Mouse (Mus musculus): ENCODE measurements at regions not wholly inside any gene's neighbourhood (a gene's known extent, or its start where the extent isn't known, plus 50 kb on each side); places are given as distances from the start of the nearest gene placed in this dataset.

DNA sequence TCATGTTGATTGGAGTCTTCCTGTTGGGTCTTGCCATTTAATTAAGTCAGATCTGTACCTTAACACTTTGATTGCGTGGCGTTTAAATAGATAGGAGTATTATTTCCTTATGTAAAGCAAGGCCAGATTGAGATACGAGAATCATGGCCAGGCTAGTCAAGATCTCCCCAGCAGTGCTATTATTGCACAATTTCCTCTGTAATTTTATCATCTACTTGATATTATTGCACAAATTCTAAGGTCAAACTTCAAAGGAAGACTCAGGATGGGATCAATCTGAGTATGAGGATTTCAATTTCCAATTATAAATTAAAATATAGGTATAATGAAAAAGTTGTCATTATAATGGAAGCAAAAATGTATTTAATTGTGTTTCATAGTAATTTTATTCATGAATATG is 221.9 kb downstream of the 9330182O14Rik start:
- Histone ChIP-seq H3K4me2 (no peak overlapping the region), H3K4me1 (no peaks in the 10 kb centered on the region), H3K4me3 (replicated peaks) (no peak overlapping the region), H3K27ac (no peak overlapping the region), H3K9me3 (no peaks in the 10 kb centered on the region), H3K27me3 (no peaks in the 10 kb centered on the region), H3K9ac (no peak overlapping the region), H3K36me3 (replicated peaks) (no peaks in the 10 kb centered on the region)
- no peak for ATAC-seq (ENCODE audit: low FRiP score)
- 87% methylated on average over 3 of the region's 3 CpGs for WGBS

DNA sequence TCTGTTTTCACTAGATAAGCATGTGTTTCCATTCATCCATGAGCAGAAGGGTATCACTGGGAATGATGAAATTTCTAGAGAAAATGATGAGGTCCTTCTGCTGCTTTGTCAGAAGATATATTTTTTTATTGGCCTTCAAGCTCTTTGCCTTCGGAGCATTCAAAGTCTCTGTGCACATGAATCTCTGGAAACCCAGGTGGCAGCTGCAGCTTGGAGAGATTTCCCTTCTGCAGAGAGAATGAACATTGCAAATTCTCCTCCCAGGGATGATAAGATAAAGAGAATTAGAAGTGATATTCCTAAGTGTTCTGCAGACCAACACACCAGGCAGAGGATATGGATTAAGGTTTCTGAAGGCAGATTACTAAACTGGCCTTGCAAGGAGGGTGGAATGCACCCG is 224.2 kb downstream of the 9330182O14Rik start:
- H3K4me3 ChIP-seq (replicated peaks), result no peak overlapping the region
- ATAC-seq (ENCODE audit: low FRiP score), result no peak
- H3K27ac ChIP-seq, result no peak overlapping the region

DNA sequence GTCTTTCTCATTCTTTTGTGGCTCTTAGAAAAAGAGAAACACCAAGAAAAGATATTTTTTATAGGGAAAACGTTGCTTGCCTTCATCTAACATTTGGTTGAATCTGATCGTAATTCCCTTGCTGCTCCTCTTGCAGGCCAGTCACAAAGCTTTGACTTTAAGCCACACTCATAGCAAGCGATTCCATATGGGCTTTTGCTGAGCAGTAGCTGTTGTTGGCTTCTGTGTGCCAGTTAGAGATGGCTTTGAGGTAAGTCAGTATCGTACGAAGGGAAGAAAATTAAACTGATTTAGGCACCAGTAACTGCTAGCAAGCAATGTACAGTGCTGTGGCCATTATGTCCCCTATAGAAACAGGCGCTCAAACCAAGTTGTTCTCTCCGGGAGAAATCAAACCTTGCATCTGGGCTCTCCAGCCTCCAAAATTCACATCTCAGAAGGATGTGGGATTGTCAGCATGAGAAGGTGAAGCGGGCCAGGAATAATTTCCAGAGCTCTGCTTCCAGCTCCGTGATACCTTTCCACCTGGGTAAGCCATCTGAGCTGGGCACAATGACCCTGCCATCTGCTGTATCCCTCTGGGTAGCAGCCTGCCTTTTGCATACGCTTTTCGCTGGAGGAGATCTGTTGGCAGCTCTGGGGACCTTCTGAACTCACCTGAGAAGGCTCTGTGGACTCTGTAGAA is 227.8 kb downstream of the 9330182O14Rik start:
- H3K9ac ChIP-seq, result no peak overlapping the region
- no peak overlapping the region for H3K4me2 ChIP-seq
- H3K27ac ChIP-seq, result no peak overlapping the region
- no peaks in the 10 kb centered on the region for H3K36me3 ChIP-seq (replicated peaks)
- 85% methylated on average over 11 of the region's 11 CpGs for WGBS
- H3K27me3 ChIP-seq, result no peaks in the 10 kb centered on the region
- ATAC-seq (ENCODE audit: low FRiP score), result no peak
- no peaks in the 10 kb centered on the region for H3K4me1 ChIP-seq
- H3K9me3 ChIP-seq, result no peaks in the 10 kb centered on the region
- H3K4me3 ChIP-seq (replicated peaks), result no peak overlapping the region

More for the DNA sequence above, 224.2 kb downstream of the 9330182O14Rik start:
- Histone ChIP-seq H3K4me1 (no peaks in the 10 kb centered on the region), H3K9me3 (no peaks in the 10 kb centered on the region), H3K9ac (no peak overlapping the region), H3K4me2 (no peak overlapping the region), H3K27me3 (no peaks in the 10 kb centered on the region), H3K36me3 (replicated peaks) (no peaks in the 10 kb centered on the region)
- 75% methylated on average over 2 of the region's 2 CpGs for WGBS

DNA sequence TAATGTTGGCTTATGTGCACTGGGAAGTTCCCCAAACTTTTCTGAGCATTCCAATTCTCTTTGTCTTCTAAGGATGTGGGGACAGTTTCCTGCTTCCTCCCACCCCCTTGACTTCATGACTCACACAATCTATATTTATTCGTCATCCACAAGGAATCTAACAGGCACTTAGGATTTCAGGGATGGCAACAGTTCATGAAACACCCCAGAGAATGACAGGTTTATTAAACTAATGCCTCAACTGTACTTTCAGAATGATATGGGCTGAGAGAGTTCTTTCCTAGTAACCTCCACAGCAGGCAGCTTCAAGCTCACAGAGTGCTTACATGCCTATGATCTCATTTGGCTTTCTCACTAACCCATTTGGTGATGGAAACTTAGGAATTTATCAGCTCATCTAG is 230.1 kb downstream of the 9330182O14Rik start:
- ATAC-seq (ENCODE audit: low FRiP score), result no peak

DNA sequence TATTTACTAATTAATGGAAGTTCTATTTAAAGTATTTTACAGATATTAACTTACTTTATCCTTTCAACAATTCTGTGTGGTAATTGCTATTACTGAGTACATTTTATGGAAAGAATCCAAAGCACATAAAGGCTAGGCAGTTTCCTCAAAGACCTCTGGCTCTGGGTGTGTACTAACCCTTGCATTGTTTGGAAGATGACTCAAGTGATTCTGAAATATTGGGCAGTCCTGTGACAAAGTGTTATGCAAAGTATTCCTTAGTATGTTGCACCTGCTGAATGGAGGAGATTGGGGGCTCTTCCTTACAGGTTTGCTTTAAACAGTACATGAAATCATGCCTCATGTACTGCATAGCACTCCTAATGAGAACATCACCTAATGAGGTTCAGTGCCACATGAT is 231.4 kb downstream of the 9330182O14Rik start:
- Histone ChIP-seq H3K27me3 (no peaks in the 10 kb centered on the region), H3K9me3 (no peaks in the 10 kb centered on the region), H3K9ac (no peak overlapping the region), H3K36me3 (replicated peaks) (no peaks in the 10 kb centered on the region), H3K4me3 (replicated peaks) (no peak overlapping the region), H3K4me2 (no peak overlapping the region), H3K4me1 (no peaks in the 10 kb centered on the region), H3K27ac (no peak overlapping the region)
- no peak for ATAC-seq (ENCODE audit: low FRiP score)

More for the DNA sequence above, 230.1 kb downstream of the 9330182O14Rik start:
- no peak overlapping the region for H3K27ac ChIP-seq
- 77% methylated on average over 1 of the region's 1 CpGs for WGBS
- H3K4me1 ChIP-seq, result no peaks in the 10 kb centered on the region
- H3K4me2 ChIP-seq, result no peak overlapping the region
- no peaks in the 10 kb centered on the region for H3K36me3 ChIP-seq (replicated peaks)
- no peaks in the 10 kb centered on the region for H3K27me3 ChIP-seq
- H3K4me3 ChIP-seq (replicated peaks), result no peak overlapping the region
- no peak overlapping the region for H3K9ac ChIP-seq
- H3K9me3 ChIP-seq, result no peaks in the 10 kb centered on the region

DNA sequence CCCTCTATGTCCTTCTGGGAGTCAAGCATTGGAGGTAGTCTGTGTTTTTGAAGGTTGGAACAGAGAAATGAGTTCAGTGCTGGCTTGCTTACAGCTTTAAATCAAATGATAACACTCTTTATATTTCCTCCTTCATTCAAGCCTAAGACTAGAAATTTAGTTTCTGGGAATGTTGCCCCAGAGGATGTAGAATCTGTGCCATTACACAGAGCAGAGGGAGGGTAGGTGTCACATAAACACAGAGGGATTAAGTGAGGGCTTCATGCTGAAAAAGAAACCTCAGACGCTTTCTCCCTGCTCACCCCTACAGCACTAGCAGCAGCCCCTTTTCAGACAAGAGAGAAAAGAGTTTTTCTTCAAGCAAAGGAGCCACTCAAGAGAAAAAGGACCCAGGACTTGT is 232.9 kb downstream of the 9330182O14Rik start:
- H3K36me3 ChIP-seq (replicated peaks), result no peaks in the 10 kb centered on the region
- no peaks in the 10 kb centered on the region for H3K27me3 ChIP-seq
- no peak for ATAC-seq (ENCODE audit: low FRiP score)
- H3K27ac ChIP-seq, result no peak overlapping the region
- WGBS, result 15% methylated on average over 1 of the region's 1 CpGs
- H3K4me2 ChIP-seq, result no peak overlapping the region
- no peaks in the 10 kb centered on the region for H3K9me3 ChIP-seq
- no peak overlapping the region for H3K9ac ChIP-seq
- no peak overlapping the region for H3K4me3 ChIP-seq (replicated peaks)
- H3K4me1 ChIP-seq, result no peaks in the 10 kb centered on the region; the same call in 1 of the 2 replicates

DNA sequence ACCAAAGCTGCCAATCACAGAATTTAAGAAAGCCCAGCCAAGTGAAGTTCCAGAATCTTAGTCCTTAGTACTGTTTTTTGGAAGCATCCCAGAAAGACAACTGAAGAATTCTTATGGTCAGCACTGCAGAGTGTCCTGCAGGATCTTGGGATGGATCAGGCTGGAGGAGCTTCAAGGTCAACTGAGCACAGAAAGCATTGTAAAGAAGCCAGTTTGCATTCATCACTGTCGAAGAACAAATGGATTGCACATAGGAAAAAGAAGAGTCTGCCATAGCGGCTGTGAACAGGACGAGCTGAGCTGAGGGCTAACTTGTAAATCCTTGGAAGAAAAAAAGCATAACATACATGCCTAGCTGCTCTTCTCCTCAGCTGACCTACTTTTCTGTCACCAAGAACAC is 234.6 kb downstream of the 9330182O14Rik start:
- H3K27ac ChIP-seq, result no peak overlapping the region
- H3K4me2 ChIP-seq, result no peak overlapping the region
- H3K4me1 ChIP-seq, result no peaks in the 10 kb centered on the region; the same call in 1 of the 2 replicates
- H3K4me3 ChIP-seq (replicated peaks), result no peak overlapping the region
- H3K9me3 ChIP-seq, result no peaks in the 10 kb centered on the region
- H3K9ac ChIP-seq, result no peak overlapping the region
- no peak for ATAC-seq (ENCODE audit: low FRiP score)
- 80% methylated on average over 3 of the region's 3 CpGs for WGBS
- H3K36me3 ChIP-seq (replicated peaks), result no peaks in the 10 kb centered on the region
- H3K27me3 ChIP-seq, result no peaks in the 10 kb centered on the region

DNA sequence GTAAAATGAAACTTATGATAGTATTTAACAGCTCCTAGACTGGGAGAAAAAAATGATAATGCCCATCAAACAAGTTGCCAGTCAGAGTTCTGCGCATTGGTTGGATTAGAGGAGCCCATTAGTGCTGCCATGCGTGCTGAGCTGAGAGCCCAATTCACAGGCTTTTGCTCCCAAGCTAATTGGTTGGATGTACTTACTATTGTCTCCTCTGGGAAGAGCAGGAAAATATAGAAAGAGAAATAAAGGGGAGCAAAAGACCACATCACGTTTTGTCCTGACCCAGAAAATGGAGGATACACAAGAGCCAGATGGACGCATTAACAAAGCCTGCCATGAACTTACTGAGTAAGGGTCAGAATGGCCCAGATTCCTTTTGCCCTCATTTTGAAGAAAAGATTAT is 237.3 kb downstream of the 9330182O14Rik start:
- 25% methylated on average over 4 of the region's 4 CpGs for WGBS
- H3K27ac ChIP-seq, result no peak overlapping the region

DNA sequence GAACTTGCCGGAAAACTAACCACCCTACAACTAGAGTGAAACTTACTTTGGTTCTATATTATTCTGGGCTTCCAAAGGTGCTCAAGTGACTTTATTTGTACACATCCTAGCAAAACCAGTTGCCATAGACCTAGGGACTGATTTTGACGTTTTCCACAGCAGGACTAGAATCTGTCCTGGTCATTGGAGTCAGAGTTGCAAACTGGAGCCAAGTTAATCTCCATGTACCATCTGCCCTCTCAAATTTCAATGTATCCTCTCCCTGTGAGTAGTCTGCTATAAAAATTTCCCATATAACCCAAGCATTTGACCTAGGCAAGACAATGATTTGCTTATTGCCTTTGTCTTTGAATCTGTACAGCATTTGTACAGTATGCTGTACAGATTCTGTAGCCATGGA is 252.4 kb downstream of the 9330182O14Rik start:
- 91% methylated on average over 2 of the region's 2 CpGs for WGBS
- H3K27me3 ChIP-seq, result no peaks in the 10 kb centered on the region
- H3K9me3 ChIP-seq, result no peaks in the 10 kb centered on the region
- H3K4me3 ChIP-seq (replicated peaks), result no peak overlapping the region
- no peak overlapping the region for H3K27ac ChIP-seq
- no peaks in the 10 kb centered on the region for H3K4me1 ChIP-seq
- no peaks in the 10 kb centered on the region for H3K36me3 ChIP-seq (replicated peaks)
- H3K4me2 ChIP-seq, result no peak overlapping the region
- ATAC-seq (ENCODE audit: low FRiP score), result no peak
- H3K9ac ChIP-seq, result no peak overlapping the region

More for the DNA sequence above, 237.3 kb downstream of the 9330182O14Rik start:
- Histone ChIP-seq H3K9ac (no peak overlapping the region), H3K9me3 (no peaks in the 10 kb centered on the region), H3K27me3 (no peaks in the 10 kb centered on the region), H3K36me3 (replicated peaks) (no peaks in the 10 kb centered on the region), H3K4me3 (replicated peaks) (no peak overlapping the region), H3K4me2 (no peak overlapping the region), H3K4me1 (no peaks in the 10 kb centered on the region; the same call in 1 of the 2 replicates)
- no peak for ATAC-seq (ENCODE audit: low FRiP score)

DNA sequence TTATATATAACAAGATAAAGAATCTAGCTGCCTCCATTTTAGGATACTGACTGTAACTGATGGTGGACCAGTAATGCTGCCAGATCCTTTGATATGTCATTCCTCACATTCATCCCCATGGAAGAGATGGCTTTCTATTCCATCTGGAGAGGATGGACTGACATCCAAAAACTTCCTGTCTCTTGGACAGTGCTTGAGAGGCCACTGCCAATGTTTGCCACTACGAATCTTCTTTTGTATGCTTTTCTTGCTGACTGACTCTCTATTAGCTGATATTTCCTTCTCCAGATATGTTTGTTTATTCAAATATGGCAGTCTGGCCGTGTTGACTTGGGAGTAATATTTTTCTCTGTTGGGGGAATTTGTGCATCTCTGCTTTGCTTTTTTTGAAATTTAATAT is 253.6 kb downstream of the 9330182O14Rik start:
- no peaks in the 10 kb centered on the region for H3K4me1 ChIP-seq
- H3K9ac ChIP-seq, result no peak overlapping the region
- no peaks in the 10 kb centered on the region for H3K36me3 ChIP-seq (replicated peaks)
- H3K4me3 ChIP-seq (replicated peaks), result no peak overlapping the region
- 78% methylated on average over 2 of the region's 2 CpGs for WGBS
- H3K27me3 ChIP-seq, result no peaks in the 10 kb centered on the region
- H3K27ac ChIP-seq, result no peak overlapping the region
- H3K9me3 ChIP-seq, result no peaks in the 10 kb centered on the region
- no peak for ATAC-seq (ENCODE audit: low FRiP score)
- no peak overlapping the region for H3K4me2 ChIP-seq

DNA sequence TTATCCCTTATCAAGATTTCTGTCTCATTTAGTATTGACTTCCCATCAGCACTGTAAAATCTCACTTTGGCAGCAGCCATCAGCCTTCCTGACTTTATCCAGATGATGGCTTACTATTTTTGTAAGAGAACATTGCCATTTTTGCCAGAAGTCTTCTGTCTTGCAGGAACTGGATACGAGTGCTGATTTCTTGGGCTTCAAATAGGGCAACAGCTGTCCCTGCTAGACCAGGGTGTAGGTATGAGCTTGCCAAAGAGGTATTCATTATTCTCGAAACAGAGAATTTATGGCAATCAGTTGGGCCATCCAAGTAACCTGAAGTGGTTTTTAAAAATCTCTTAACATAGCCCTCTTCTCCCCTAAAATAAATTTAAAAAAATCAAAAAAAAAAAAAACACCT is 254.6 kb downstream of the 9330182O14Rik start:
- Histone ChIP-seq H3K27ac (no peak overlapping the region), H3K9ac (no peak overlapping the region), H3K27me3 (no peaks in the 10 kb centered on the region), H3K4me1 (no peaks in the 10 kb centered on the region), H3K9me3 (no peaks in the 10 kb centered on the region), H3K4me3 (replicated peaks) (no peak overlapping the region), H3K36me3 (replicated peaks) (no peaks in the 10 kb centered on the region), H3K4me2 (no peak overlapping the region)
- no peak for ATAC-seq (ENCODE audit: low FRiP score)
- WGBS, result 82% methylated on average over 2 of the region's 2 CpGs

DNA sequence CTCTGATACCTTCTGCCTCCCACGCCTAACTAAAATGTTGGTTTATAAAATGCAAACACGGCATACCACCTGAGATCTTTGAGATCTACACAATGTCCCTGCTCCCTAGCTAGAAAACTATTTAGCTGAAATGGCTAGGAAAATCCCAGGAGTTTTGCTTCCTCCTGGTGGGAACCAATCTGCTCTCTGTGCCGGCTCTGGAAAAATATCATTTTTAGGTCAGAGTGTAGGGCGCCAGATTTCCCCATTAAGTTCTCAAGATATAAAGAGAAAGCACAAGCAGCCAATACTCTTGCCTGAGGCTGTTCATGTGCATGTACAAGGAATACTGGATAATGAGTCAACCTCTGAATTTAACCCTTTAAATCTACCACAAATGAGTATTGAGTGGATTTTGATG is 301.0 kb downstream of the 9330182O14Rik start:
- Histone ChIP-seq H3K27ac (no peak overlapping the region), H3K4me1 (no peaks in the 10 kb centered on the region), H3K9ac (no peak overlapping the region), H3K9me3 (no peaks in the 10 kb centered on the region), H3K27me3 (no peaks in the 10 kb centered on the region), H3K36me3 (replicated peaks) (no peaks in the 10 kb centered on the region), H3K4me2 (no peak overlapping the region), H3K4me3 (replicated peaks) (no peak overlapping the region)
- 84% methylated on average over 4 of the region's 4 CpGs for WGBS
- no peak for ATAC-seq (ENCODE audit: low FRiP score)

DNA sequence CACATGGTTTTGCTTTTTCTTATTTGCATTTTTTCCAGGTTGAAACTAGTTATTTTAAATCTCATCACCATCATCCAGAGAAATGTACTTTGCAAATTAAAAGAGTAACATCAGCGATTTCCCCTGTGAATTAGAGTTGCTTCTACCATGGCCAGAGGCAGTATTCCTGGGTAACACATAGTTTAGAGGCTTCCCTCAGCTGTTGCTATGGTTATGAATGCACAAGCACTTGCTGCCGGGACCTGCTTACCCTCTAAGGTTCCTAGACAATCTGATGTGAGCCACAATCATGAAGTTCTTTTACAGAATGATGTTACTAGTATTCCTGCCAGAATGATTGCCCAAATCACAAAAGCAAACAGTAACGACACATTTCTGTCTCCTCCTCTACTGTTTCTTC is 302.5 kb downstream of the 9330182O14Rik start:
- H3K4me1 ChIP-seq, result no peaks in the 10 kb centered on the region
- H3K9ac ChIP-seq, result no peak overlapping the region
- H3K9me3 ChIP-seq, result no peaks in the 10 kb centered on the region
- 39% methylated on average over 3 of the region's 3 CpGs for WGBS
- no peaks in the 10 kb centered on the region for H3K36me3 ChIP-seq (replicated peaks)
- H3K4me2 ChIP-seq, result no peak overlapping the region
- no peak for ATAC-seq (ENCODE audit: low FRiP score)
- no peak overlapping the region for H3K27ac ChIP-seq
- no peaks in the 10 kb centered on the region for H3K27me3 ChIP-seq
- H3K4me3 ChIP-seq (replicated peaks), result no peak overlapping the region
